Comparison of ENCODE assay signal across 8 mouse cellular contexts in the genomic region with DNA sequence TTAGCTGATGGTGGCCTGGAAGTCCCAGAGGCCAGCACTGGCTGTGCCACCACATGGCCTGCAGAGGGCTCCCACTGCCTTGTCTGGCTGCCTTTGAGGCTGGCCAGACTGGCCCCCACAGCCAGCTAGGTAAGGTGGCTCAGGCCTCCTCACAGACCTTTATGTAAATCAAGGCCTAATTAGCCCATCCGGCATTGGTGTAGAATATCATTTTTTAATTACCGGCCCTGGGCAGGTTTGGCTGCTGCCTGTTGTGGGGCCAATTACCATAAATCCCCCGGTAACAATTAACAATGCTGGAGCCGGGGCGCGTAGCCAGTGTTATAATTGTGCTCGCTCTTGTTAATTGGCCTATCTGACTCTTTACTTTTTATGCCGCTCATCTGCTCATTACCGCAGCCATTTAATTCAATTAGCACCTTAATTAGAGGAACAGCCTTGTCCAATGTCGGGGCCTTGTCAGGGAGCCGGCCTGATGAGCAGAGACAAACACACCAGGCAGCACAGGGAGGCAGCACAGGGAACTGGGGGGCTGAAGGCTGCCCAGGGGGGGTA.
DNase-seq lines count a peak whose midpoint lies in the region; ATAC-seq and TF ChIP-seq lines count a peak whose summit lies in the region.

No protein-coding gene starts in this region.

- TF ChIP-seq POLR2A in kidney, adult 2 months (IDR thresholded peaks at IDR 0.05; ENCODE audit: low read depth, low read length) = no peak

- WGBS in kidney, adult 2 months = 54% methylated on average over 11 of the region's 11 CpGs

- ATAC-seq in activated CD4-positive, CD25-positive, alpha-beta regulatory T cell, adult 4 months = no peak

- no peak overlapping the region for H3K27ac ChIP-seq in kidney, adult 2 months (ENCODE audit: insufficient read depth, low read depth, low read length)

- H3K36me3 ChIP-seq in kidney, adult 2 months (ENCODE audit: control insufficient read depth, insufficient read depth, low read length) = no peaks in the 10 kb centered on the region
- no peaks in the 10 kb centered on the region for H3K36me3 ChIP-seq in splenic B cell, adult 2 months (ENCODE audit: control insufficient read depth, insufficient read depth, low read length, poor library complexity, severe bottlenecking)

- peak; percentile 15 for DNase-seq in kidney, adult 2 months
- DNase-seq in kidney, adult 11 months = no peak
- DNase-seq in MN1 (ENCODE audit: low spot score) = peak; percentile 53
- peak; percentile 64 for DNase-seq in embryo, embryonic 11 days
- peak; percentile 43 for DNase-seq in kidney, postnatal 10 days
- peak; percentile 6 for DNase-seq in splenic B cell, adult 2 months (ENCODE audit: low read depth, low spot score)
- no peak for DNase-seq in heart, adult 9 months (ENCODE audit: low spot score in 2 of 2)

- 0 out of 2 replicates have a peak, but pooled peaks cover 2% of the 10 kb centered on the region for H3K27me3 ChIP-seq in kidney, adult 2 months (replicated peaks; ENCODE audit: control insufficient read depth, insufficient read depth, low read length)
- no peaks in the 10 kb centered on the region for H3K27me3 ChIP-seq in splenic B cell, adult 2 months (ENCODE audit: control insufficient read depth, insufficient read depth, low read length, poor library complexity, severe bottlenecking)

- TF ChIP-seq CTCF in kidney, adult 2 months (conservative IDR thresholded peaks at IDR 0.05; ENCODE audit: insufficient read depth, insufficient read length, low read depth, low read length) = peak; percentile 54

- H3K4me1 ChIP-seq in kidney, adult 2 months (ENCODE audit: control insufficient read depth, insufficient read depth, low read length) = no peaks in the 10 kb centered on the region

- H3K4me3 ChIP-seq in kidney, adult 2 months (ENCODE audit: insufficient read depth, low read depth, low read length) = no peak overlapping the region

Comparison
In these comparisons a context has a peak if more than half of its experiments do, and no peak if none do; other contexts are left out.
1. DNase-seq: peak in kidney, adult 2 months (single experiment), MN1 (single experiment), embryo, embryonic 11 days (single experiment), kidney, postnatal 10 days (single experiment) and splenic B cell, adult 2 months (single experiment); none in kidney, adult 11 months (single experiment) and heart, adult 9 months (0 of 2).